Mouse (Mus musculus): ENCODE results near the gene Ugt1a8. TPM values are rescaled to one million over a fixed set of nuclear protein-coding genes. Genes with fewer than 3 reads are reported as not detected.
"Not testable (repeated sequence)": the region's sequence is repeated elsewhere in the genome, so short reads cannot be mapped to it uniquely, and the experiment has no call there.

Ugt1a8 gene
- polyA plus RNA-seq (2015; fragmentation: Nextera tagmentation; extraction: Ambion mirVana), result not detected in 2 replicates

- H3K27me3 ChIP-seq (replicated peaks; ENCODE audit: control insufficient read depth, insufficient read depth, low read length), result no peaks in the 10 kb centered on the region
- H3K4me1 ChIP-seq (ENCODE audit: control insufficient read depth, insufficient read depth, low read length), result no peaks in the 10 kb centered on the region; the same call in 1 of the 2 replicates
- ATAC-seq, result no peak
- no peaks in the 10 kb centered on the region for H3K36me3 ChIP-seq (ENCODE audit: control insufficient read depth, insufficient read depth, low read length)
- H3K9me3 ChIP-seq (ENCODE audit: control insufficient read depth, low read length), result no peaks in the 10 kb centered on the region
- H3K4me2 ChIP-seq (ENCODE audit: low read depth, low read length), result no peak within 1 kb of the TSS
- no peak within 1 kb of the TSS for H3K9ac ChIP-seq (ENCODE audit: low read depth, low read length)
- 59% methylated on average over 3 of the region's 3 CpGs for WGBS
- no peak within 1 kb of the TSS for H3K27ac ChIP-seq (ENCODE audit: low read length)
- no peak within 1 kb of the TSS for H3K4me3 ChIP-seq (ENCODE audit: low read length)
Observed at GRCm38 (mm10) chr1:88087513-88087912, at the start of gene Ugt1a8. Gene Ugt1a8, plus strand, starts transcription at chr1:88087813.

- WGBS, result 81% methylated on average over 1 of the region's 2 CpGs
- not testable (repeated sequence) for H3K36me3 ChIP-seq (ENCODE audit: control insufficient read depth, insufficient read depth, low read length); H3K4me3 ChIP-seq (ENCODE audit: low read length); H3K4me2 ChIP-seq (ENCODE audit: low read depth, low read length); H3K27ac ChIP-seq (ENCODE audit: low read length); ATAC-seq; H3K4me1 ChIP-seq (ENCODE audit: control insufficient read depth, insufficient read depth, low read length); H3K27me3 ChIP-seq (replicated peaks; ENCODE audit: control insufficient read depth, insufficient read depth, low read length); H3K9ac ChIP-seq (ENCODE audit: low read depth, low read length); H3K9me3 ChIP-seq (ENCODE audit: control insufficient read depth, low read length)
Observed at GRCm38 (mm10) chr1:88043044-88043443, 44.6 kb upstream of the Ugt1a8 start.

GRCm38 (mm10) chr1:88044832-88045437, 42.7 kb upstream of the Ugt1a8 start:
- not testable (repeated sequence) for H3K27ac ChIP-seq (ENCODE audit: low read length); H3K4me1 ChIP-seq (ENCODE audit: control insufficient read depth, insufficient read depth, low read length); H3K9ac ChIP-seq (ENCODE audit: low read depth, low read length); H3K4me2 ChIP-seq (ENCODE audit: low read depth, low read length); ATAC-seq; H3K9me3 ChIP-seq (ENCODE audit: control insufficient read depth, low read length); H3K4me3 ChIP-seq (ENCODE audit: low read length); H3K36me3 ChIP-seq (ENCODE audit: control insufficient read depth, insufficient read depth, low read length); H3K27me3 ChIP-seq (replicated peaks; ENCODE audit: control insufficient read depth, insufficient read depth, low read length)
- WGBS, result 60% methylated on average over 3 of the region's 5 CpGs

- H3K9ac ChIP-seq (ENCODE audit: low read depth, low read length); ATAC-seq; H3K9me3 ChIP-seq (ENCODE audit: control insufficient read depth, low read length); H3K27ac ChIP-seq (ENCODE audit: low read length); H3K27me3 ChIP-seq (replicated peaks; ENCODE audit: control insufficient read depth, insufficient read depth, low read length); H3K4me3 ChIP-seq (ENCODE audit: low read length); H3K36me3 ChIP-seq (ENCODE audit: control insufficient read depth, insufficient read depth, low read length); H3K4me1 ChIP-seq (ENCODE audit: control insufficient read depth, insufficient read depth, low read length); H3K4me2 ChIP-seq (ENCODE audit: low read depth, low read length): not testable (repeated sequence)
- WGBS, result 84% methylated on average over 2 of the region's 2 CpGs
Observed at GRCm38 (mm10) chr1:88047408-88047807, 40.2 kb upstream of the Ugt1a8 start.

GRCm38 (mm10) chr1:88055088-88055487, 32.5 kb upstream of the Ugt1a8 start, which contains the start of gene Ugt1a10:
Gene Ugt1a10, plus strand, starts transcription at chr1:88055388.
- no peaks in the 10 kb centered on the region for H3K36me3 ChIP-seq (ENCODE audit: control insufficient read depth, insufficient read depth, low read length)
- H3K9me3 ChIP-seq (ENCODE audit: control insufficient read depth, low read length), result no peaks in the 10 kb centered on the region
- H3K27ac ChIP-seq (ENCODE audit: low read length), result no peak within 1 kb of the TSS
- ATAC-seq, result no peak
- H3K4me2 ChIP-seq (ENCODE audit: low read depth, low read length), result no peak within 1 kb of the TSS
- no peaks in the 10 kb centered on the region for H3K4me1 ChIP-seq (ENCODE audit: control insufficient read depth, insufficient read depth, low read length)
- WGBS, result 84% methylated on average over 1 of the region's 1 CpGs
- H3K27me3 ChIP-seq (replicated peaks; ENCODE audit: control insufficient read depth, insufficient read depth, low read length), result no peaks in the 10 kb centered on the region
- H3K9ac ChIP-seq (ENCODE audit: low read depth, low read length), result no peak within 1 kb of the TSS
- no peak within 1 kb of the TSS for H3K4me3 ChIP-seq (ENCODE audit: low read length)

- not testable (repeated sequence) for H3K27ac ChIP-seq (ENCODE audit: low read length); H3K27me3 ChIP-seq (replicated peaks; ENCODE audit: control insufficient read depth, insufficient read depth, low read length); H3K9ac ChIP-seq (ENCODE audit: low read depth, low read length); H3K4me1 ChIP-seq (ENCODE audit: control insufficient read depth, insufficient read depth, low read length); H3K4me2 ChIP-seq (ENCODE audit: low read depth, low read length); H3K4me3 ChIP-seq (ENCODE audit: low read length); H3K9me3 ChIP-seq (ENCODE audit: control insufficient read depth, low read length); ATAC-seq; H3K36me3 ChIP-seq (ENCODE audit: control insufficient read depth, insufficient read depth, low read length)
- WGBS, result 86% methylated on average over 1 of the region's 2 CpGs
Observed at GRCm38 (mm10) chr1:88066472-88067102, 21.0 kb upstream of the Ugt1a8 start.

- WGBS, result 52% methylated on average over 2 of the region's 2 CpGs
- peak within 1 kb of the TSS; percentile 23; the same call in 1 of the 2 replicates for H3K27ac ChIP-seq (ENCODE audit: low read length)
- peak; percentile 81 for ATAC-seq
Observed at GRCm38 (mm10) chr1:88070495-88070894, 17.1 kb upstream of the Ugt1a8 start, which contains the start of gene Ugt1a9. Gene Ugt1a9, plus strand, starts transcription at chr1:88070800.

GRCm38 (mm10) chr1:88070902-88071301, 16.7 kb upstream of the Ugt1a8 start:
- no peaks in the 10 kb centered on the region for H3K27me3 ChIP-seq (replicated peaks; ENCODE audit: control insufficient read depth, insufficient read depth, low read length)
- no peak overlapping the region for H3K9ac ChIP-seq (ENCODE audit: low read depth, low read length)
- peak overlapping the region; percentile 23; the same call in 1 of the 2 replicates for H3K27ac ChIP-seq (ENCODE audit: low read length)
- no peaks in the 10 kb centered on the region for H3K9me3 ChIP-seq (ENCODE audit: control insufficient read depth, low read length)
- H3K4me3 ChIP-seq (ENCODE audit: low read length), result no peak overlapping the region
- H3K36me3 ChIP-seq (ENCODE audit: control insufficient read depth, insufficient read depth, low read length), result no peaks in the 10 kb centered on the region
- no peaks in the 10 kb centered on the region for H3K4me1 ChIP-seq (ENCODE audit: control insufficient read depth, insufficient read depth, low read length)
- H3K4me2 ChIP-seq (ENCODE audit: low read depth, low read length), result 0 out of 2 replicates have a peak overlapping the region, but pooled peaks have one; percentile 5
- 80% methylated on average over 4 of the region's 4 CpGs for WGBS
- ATAC-seq, result no peak; the same call in 1 of the 2 replicates

More at GRCm38 (mm10) chr1:88070495-88070894, 17.1 kb upstream of the Ugt1a8 start, which contains the start of gene Ugt1a9:
- Histone ChIP-seq H3K9ac (ENCODE audit: low read depth, low read length) (no peak within 1 kb of the TSS), H3K9me3 (ENCODE audit: control insufficient read depth, low read length) (no peaks in the 10 kb centered on the region), H3K27me3 (replicated peaks; ENCODE audit: control insufficient read depth, insufficient read depth, low read length) (no peaks in the 10 kb centered on the region), H3K4me2 (ENCODE audit: low read depth, low read length) (0 out of 2 replicates have a peak within 1 kb of the TSS, but pooled peaks have one; percentile 5), H3K4me3 (ENCODE audit: low read length) (no peak within 1 kb of the TSS), H3K36me3 (ENCODE audit: control insufficient read depth, insufficient read depth, low read length) (no peaks in the 10 kb centered on the region), H3K4me1 (ENCODE audit: control insufficient read depth, insufficient read depth, low read length) (no peaks in the 10 kb centered on the region)

- 71% methylated on average over 2 of the region's 2 CpGs for WGBS
- no peak for ATAC-seq
- no peaks in the 10 kb centered on the region for H3K4me1 ChIP-seq (ENCODE audit: control insufficient read depth, insufficient read depth, low read length)
Observed at GRCm38 (mm10) chr1:88074471-88074870, 13.1 kb upstream of the Ugt1a8 start.

More at GRCm38 (mm10) chr1:88074471-88074870, 13.1 kb upstream of the Ugt1a8 start:
- Histone ChIP-seq H3K4me3 (ENCODE audit: low read length) (no peak overlapping the region), H3K27ac (ENCODE audit: low read length) (no peak overlapping the region), H3K4me2 (ENCODE audit: low read depth, low read length) (no peak overlapping the region), H3K9me3 (ENCODE audit: control insufficient read depth, low read length) (no peaks in the 10 kb centered on the region), H3K36me3 (ENCODE audit: control insufficient read depth, insufficient read depth, low read length) (no peaks in the 10 kb centered on the region), H3K27me3 (replicated peaks; ENCODE audit: control insufficient read depth, insufficient read depth, low read length) (no peaks in the 10 kb centered on the region), H3K9ac (ENCODE audit: low read depth, low read length) (no peak overlapping the region)
